Mouse (Mus musculus) inflammation-experienced regulatory T-cells, adult 6 months (primary cell): ENCODE results near the gene Teddm3. TPM values are rescaled to one million over a fixed set of nuclear protein-coding genes. Genes with fewer than 3 reads are reported as not detected.
"Not testable (repeated sequence)": the region's sequence is repeated elsewhere in the genome, so short reads cannot be mapped to it uniquely, and the experiment has no call there.

Experiments used
- ATAC-seq: one replicate; pipeline ENCODE4 v1.8.0; 2017
- polyA plus RNA-seq, 3 experiments: library from polyadenylated mRNA; unstranded; fragments of 100-300 nt; shearing (Covaris generic); gene quantifications; one replicate each; pipeline ENCODE4 v1.2.1; 2017

Gene Teddm3
- under 1 TPM in 2 of 3 experiments, not detected in 1; 0.40 to 0.59 TPM for polyA plus RNA-seq

GRCm38 (mm10) chr16:21153900-21154299, at the start of gene Teddm3:
TSS of gene Teddm3 (minus strand) at chr16:21154000.
- not testable (repeated sequence) for ATAC-seq

GRCm38 (mm10) chr16:21202731-21203130, 48.9 kb upstream of the Teddm3 start:
- ATAC-seq: no peak

GRCm38 (mm10) chr16:21199426-21199825, 45.6 kb upstream of the Teddm3 start:
- no peak for ATAC-seq

GRCm38 (mm10) chr16:21198529-21198928, 44.7 kb upstream of the Teddm3 start:
- ATAC-seq: no peak

GRCm38 (mm10) chr16:21198006-21198405, 44.2 kb upstream of the Teddm3 start:
- ATAC-seq: no peak

GRCm38 (mm10) chr16:21197542-21197941, 43.7 kb upstream of the Teddm3 start:
- no peak for ATAC-seq

- no peak for ATAC-seq
These were observed 42.8 kb upstream of the Teddm3 start for GRCm38 (mm10) chr16:21196576-21196975.

- no peak for ATAC-seq
These were observed 41.6 kb upstream of the Teddm3 start for GRCm38 (mm10) chr16:21195260-21195866.

GRCm38 (mm10) chr16:21194182-21194581, 40.4 kb upstream of the Teddm3 start:
- ATAC-seq: no peak

GRCm38 (mm10) chr16:21192509-21193354, 38.9 kb upstream of the Teddm3 start:
- no peak for ATAC-seq

GRCm38 (mm10) chr16:21191569-21191968, 37.8 kb upstream of the Teddm3 start:
- ATAC-seq: no peak

GRCm38 (mm10) chr16:21188345-21188744, 34.5 kb upstream of the Teddm3 start:
- ATAC-seq: no peak

- ATAC-seq: no peak
These were observed 33.8 kb upstream of the Teddm3 start for GRCm38 (mm10) chr16:21187568-21187967.

GRCm38 (mm10) chr16:21184697-21185096, 30.9 kb upstream of the Teddm3 start:
- ATAC-seq: no peak

GRCm38 (mm10) chr16:21182108-21182507, 28.3 kb upstream of the Teddm3 start:
- ATAC-seq: no peak

GRCm38 (mm10) chr16:21175236-21175635, 21.4 kb upstream of the Teddm3 start:
- ATAC-seq: no peak

GRCm38 (mm10) chr16:21168730-21169129, 14.9 kb upstream of the Teddm3 start:
- ATAC-seq: no peak

GRCm38 (mm10) chr16:21165343-21166220, 11.8 kb upstream of the Teddm3 start:
- peak; percentile 91 for ATAC-seq

- not testable (repeated sequence) for ATAC-seq
These were observed 9.6 kb upstream of the Teddm3 start for GRCm38 (mm10) chr16:21163423-21163822.

GRCm38 (mm10) chr16:21159226-21159625, 5.4 kb upstream of the Teddm3 start:
- not testable (repeated sequence) for ATAC-seq

- not testable (repeated sequence) for ATAC-seq
These were observed 2.5 kb upstream of the Teddm3 start for GRCm38 (mm10) chr16:21156261-21156660.

GRCm38 (mm10) chr16:21151564-21152361, 2.0 kb downstream of the Teddm3 start:
- ATAC-seq: no peak
